Mouse (Mus musculus) myocyte (in vitro differentiated cells): ENCODE results near the gene Mmp27. TPM values are rescaled to one million over a fixed set of nuclear protein-coding genes. Genes with fewer than 3 reads are reported as not detected.

Experiments
- H3K27me3 ChIP-seq: one replicate; pipeline ENCODE4 v1.6.1; 2011; ENCODE audit not compliant: control insufficient read depth, insufficient read depth, insufficient read length
- H3K36me3 ChIP-seq: one replicate; pipeline ENCODE4 v1.6.1; 2011; ENCODE audit not compliant: control insufficient read depth, insufficient read depth
- H3K4me2 ChIP-seq: one replicate; pipeline ENCODE4 v1.6.1; 2011; ENCODE audit warnings: low read depth, control low read depth
- H3K4me3 ChIP-seq: one replicate; pipeline ENCODE4 v1.5.1; 2011; ENCODE audit warnings: mild to moderate bottlenecking, control low read depth, moderate library complexity
- H3K79me2 ChIP-seq: one replicate; pipeline ENCODE4 v1.6.1; 2011; ENCODE audit not compliant: control insufficient read depth, insufficient read depth
- H3ac ChIP-seq: one replicate; pipeline ENCODE4 v1.6.1; 2011; ENCODE audit not compliant: control insufficient read depth, insufficient read length
- CEBPB ChIP-seq: IDR thresholded peaks from 2 replicates; pipeline ENCODE4 v1.6.1; 2011; ENCODE audit warnings: mild to moderate bottlenecking, moderate library complexity; ENCODE audit not compliant: poor library complexity, insufficient read depth, severe bottlenecking
- E2F4 ChIP-seq: IDR thresholded peaks from one replicate; pipeline ENCODE4 v1.6.1; 2011; ENCODE audit warnings: mild to moderate bottlenecking, control low read depth, moderate library complexity; ENCODE audit not compliant: insufficient read depth
- MAX ChIP-seq: IDR thresholded peaks from one replicate; pipeline ENCODE4 v1.6.1; 2011; ENCODE audit warnings: low read depth, mild to moderate bottlenecking, control low read depth
- MYOD1 ChIP-seq, 3 experiments: IDR thresholded peaks; one replicate each; pipeline ENCODE4 v1.6.1; 2011; ENCODE audit warnings: control low read depth in 2 of 3, low read depth in 2 of 3, mild to moderate bottlenecking in 2 of 3, moderate library complexity in 1 of 3; ENCODE audit not compliant: insufficient read length in 2 of 3, control insufficient read depth in 1 of 3
- MYOG ChIP-seq, 3 experiments: IDR thresholded peaks; one replicate each; pipeline ENCODE4 v1.6.1; 2011; ENCODE audit warnings: control low read depth in 2 of 3, low read depth in 2 of 3, mild to moderate bottlenecking in 2 of 3; ENCODE audit not compliant: insufficient read length in 2 of 3, control insufficient read depth in 1 of 3, insufficient read depth in 1 of 3
- POLR2A ChIP-seq: IDR thresholded peaks from one replicate; pipeline ENCODE4 v1.6.1; 2011; ENCODE audit warnings: low read depth, mild to moderate bottlenecking, control low read depth, moderate library complexity; ENCODE audit not compliant: insufficient read length
- POLR2AphosphoS2 ChIP-seq: IDR thresholded peaks from one replicate; pipeline ENCODE4 v1.6.1; 2011; ENCODE audit warnings: low read depth, control low read depth; ENCODE audit not compliant: insufficient read length
- REST ChIP-seq: IDR thresholded peaks from one replicate; pipeline ENCODE4 v1.6.1; 2011; ENCODE audit warnings: mild to moderate bottlenecking, control low read depth, moderate library complexity; ENCODE audit not compliant: insufficient read depth, insufficient read length
- SRF ChIP-seq: IDR thresholded peaks from one replicate; pipeline ENCODE4 v1.6.1; 2011; ENCODE audit warnings: low read depth; ENCODE audit not compliant: control insufficient read depth, insufficient read length
- TCF12 ChIP-seq: IDR thresholded peaks from one replicate; pipeline ENCODE4 v1.6.1; 2011; ENCODE audit warnings: mild to moderate bottlenecking, control low read depth; ENCODE audit not compliant: poor library complexity, insufficient read depth, severe bottlenecking
- TCF3 ChIP-seq: IDR thresholded peaks from one replicate; pipeline ENCODE4 v1.6.1; 2011; ENCODE audit warnings: low read depth, control low read depth; ENCODE audit not compliant: insufficient read length
- USF1 ChIP-seq: IDR thresholded peaks from one replicate; pipeline ENCODE4 v1.6.1; 2011; ENCODE audit warnings: low read depth, mild to moderate bottlenecking, control low read depth, moderate library complexity
- polyA plus RNA-seq: library from polyadenylated mRNA; unstranded; fragments of >200 nt; fragmentation: generic; extraction: Trizol; gene quantifications from one replicate; pipeline ENCODE4 v1.2.1, GENCODE M21; 2012; ENCODE audit warnings: missing spikeins

The Mmp27 gene
- not detected for polyA plus RNA-seq

DNA sequence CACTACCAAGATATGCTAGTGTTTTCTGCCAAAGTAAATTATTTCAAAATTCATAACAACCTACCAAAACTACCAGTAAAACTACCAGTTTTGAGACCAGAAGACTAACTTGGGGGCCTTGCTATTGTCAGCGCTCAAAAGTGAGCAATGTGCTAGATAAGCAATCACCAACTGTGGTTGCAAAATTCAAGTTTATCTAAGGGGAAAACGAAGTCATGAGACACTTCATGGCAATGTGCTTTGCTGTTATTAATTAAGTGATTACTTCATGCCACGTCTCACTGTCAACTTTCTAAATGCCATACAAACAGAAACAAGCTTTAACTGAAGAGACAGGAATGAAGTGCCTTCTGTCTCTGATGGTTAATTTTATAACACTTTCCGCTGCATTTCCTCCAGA is at the start of gene Mmp27:
Gene Mmp27, plus strand, starts transcription at position 235 of the 400 bp plus-strand sequence.
- TF ChIP-seq USF1 = no peak
- no peak for TF ChIP-seq POLR2AphosphoS2
- TF ChIP-seq MYOG (IDR thresholded peaks at IDR 0.05; ENCODE audit: control insufficient read depth in 1 of 3, insufficient read depth in 1 of 3, insufficient read length in 2 of 3, low read depth in 2 of 3) = no peak
- no peak for TF ChIP-seq CEBPB
- TF ChIP-seq MYOD1 (IDR thresholded peaks at IDR 0.05; ENCODE audit: control insufficient read depth in 1 of 3, insufficient read length in 2 of 3, low read depth in 2 of 3) = no peak
- no peak for TF ChIP-seq TCF12
- no peak for TF ChIP-seq REST
- no peak for TF ChIP-seq TCF3
- TF ChIP-seq MAX = no peak
- no peak for TF ChIP-seq SRF
- TF ChIP-seq POLR2A = no peak
- Histone ChIP-seq H3ac (no peak within 1 kb of the TSS), H3K4me3 (no peak within 1 kb of the TSS), H3K4me2 (no peak within 1 kb of the TSS), H3K36me3 (no peaks in the 10 kb centered on the region), H3K27me3 (no peaks in the 10 kb centered on the region), H3K79me2 (no peaks in the 10 kb centered on the region)

DNA sequence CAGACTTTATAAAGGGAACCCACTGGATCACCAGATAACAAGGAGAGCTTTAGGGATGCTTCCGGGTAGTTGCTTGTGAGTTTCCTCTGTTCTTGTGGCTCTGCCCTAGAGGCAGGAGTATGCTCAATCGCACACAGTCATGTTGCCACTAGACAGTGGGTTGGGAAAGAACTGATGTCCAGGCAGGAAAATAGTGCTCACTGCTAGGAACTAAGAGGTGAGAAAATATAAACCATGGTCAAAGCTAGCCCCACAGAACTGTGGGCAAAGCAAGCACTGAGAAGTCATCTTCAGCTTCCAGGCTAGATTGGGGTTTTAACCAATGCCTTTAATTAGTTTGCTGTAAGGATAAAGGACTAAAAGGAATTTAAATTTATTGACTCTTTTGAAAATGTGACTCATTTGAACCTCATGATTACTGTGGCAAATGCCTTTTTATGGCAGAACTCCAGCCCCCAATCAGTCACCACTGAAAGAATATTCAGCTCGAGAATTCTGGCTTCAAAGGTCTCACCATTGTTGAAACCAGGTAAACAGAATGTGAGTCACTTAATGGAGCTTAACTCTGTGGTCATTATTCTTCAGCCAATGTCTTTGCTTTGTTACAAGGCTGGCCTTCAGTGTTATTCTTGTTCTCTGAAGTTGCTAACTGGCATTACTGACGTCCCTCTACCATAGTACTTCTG is 44.8 kb upstream of the Mmp27 start:
- Histone ChIP-seq H3K4me2 (no peak overlapping the region), H3K36me3 (no peaks in the 10 kb centered on the region)
- TF ChIP-seq MYOG (IDR thresholded peaks at IDR 0.05; ENCODE audit: control insufficient read depth in 1 of 3, insufficient read depth in 1 of 3, insufficient read length in 2 of 3, low read depth in 2 of 3) (no peak), POLR2A (no peak), SRF (no peak), USF1 (no peak), TCF3 (no peak)

DNA sequence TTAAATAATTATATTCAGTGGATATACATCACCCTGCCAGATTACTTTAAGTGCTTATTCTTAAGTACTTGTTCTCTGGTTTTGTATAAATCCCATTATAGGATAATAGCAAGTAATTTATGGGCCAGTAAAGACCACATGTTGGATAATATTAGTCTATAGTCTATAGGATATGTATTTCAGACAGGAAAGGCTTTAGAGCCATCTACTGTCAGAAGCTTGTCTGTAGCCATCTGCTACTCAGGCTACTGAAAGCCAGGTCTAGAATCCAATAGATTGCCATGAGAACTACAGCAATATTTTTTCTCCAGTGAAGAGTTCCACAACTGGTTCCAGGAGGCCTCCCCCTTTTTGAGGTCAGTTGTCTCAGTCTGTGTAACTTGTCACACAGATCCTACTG is 28.4 kb upstream of the Mmp27 start:
- TF ChIP-seq CEBPB (no peak), E2F4 (no peak), TCF12 (no peak), POLR2AphosphoS2 (no peak), POLR2A (no peak), USF1 (no peak), TCF3 (no peak), REST (no peak), MYOG (IDR thresholded peaks at IDR 0.05; ENCODE audit: control insufficient read depth in 1 of 3, insufficient read depth in 1 of 3, insufficient read length in 2 of 3, low read depth in 2 of 3) (no peak), SRF (no peak)
- H3K36me3 ChIP-seq = no peaks in the 10 kb centered on the region
- H3K79me2 ChIP-seq = no peaks in the 10 kb centered on the region
- H3K27me3 ChIP-seq = no peaks in the 10 kb centered on the region
- H3K4me3 ChIP-seq = no peak overlapping the region
- no peak overlapping the region for H3ac ChIP-seq
- H3K4me2 ChIP-seq = no peak overlapping the region

More for the DNA sequence above, 44.8 kb upstream of the Mmp27 start:
- no peaks in the 10 kb centered on the region for H3K79me2 ChIP-seq
- no peak overlapping the region for H3ac ChIP-seq
- no peaks in the 10 kb centered on the region for H3K27me3 ChIP-seq
- H3K4me3 ChIP-seq = no peak overlapping the region

DNA sequence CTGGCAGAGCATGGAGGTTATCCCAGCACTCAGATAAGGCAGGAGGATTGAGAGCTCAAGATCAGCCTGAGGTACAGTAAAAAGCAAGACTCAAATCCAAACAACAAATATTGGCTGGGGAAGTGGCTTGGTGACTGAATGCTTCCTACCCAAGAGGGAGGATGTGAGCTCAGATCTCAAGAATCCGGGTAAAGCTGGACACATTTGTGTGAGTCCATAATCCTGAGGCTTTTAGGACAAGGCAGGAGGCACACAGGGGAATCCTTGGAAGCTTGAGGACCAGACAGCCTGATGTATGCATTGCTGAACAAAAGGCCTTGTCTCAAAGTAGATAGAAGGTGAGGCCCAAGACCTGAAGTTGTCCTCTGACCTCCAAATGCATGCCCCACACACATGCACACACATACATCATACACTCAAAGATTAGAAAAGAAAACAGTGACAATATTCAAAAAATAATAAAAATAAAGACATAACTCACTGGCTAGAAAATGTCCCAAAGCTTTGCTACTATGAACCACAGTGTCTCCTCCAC is 26.2 kb upstream of the Mmp27 start:
- no peak overlapping the region for H3ac ChIP-seq
- H3K79me2 ChIP-seq = no peaks in the 10 kb centered on the region
- TF ChIP-seq REST = no peak
- TF ChIP-seq TCF12 = no peak
- no peak for TF ChIP-seq MYOG (IDR thresholded peaks at IDR 0.05; ENCODE audit: control insufficient read depth in 1 of 3, insufficient read depth in 1 of 3, insufficient read length in 2 of 3, low read depth in 2 of 3)
- TF ChIP-seq USF1 = no peak
- no peak for TF ChIP-seq SRF
- no peak for TF ChIP-seq MAX
- H3K36me3 ChIP-seq = no peaks in the 10 kb centered on the region
- H3K27me3 ChIP-seq = no peaks in the 10 kb centered on the region
- no peak overlapping the region for H3K4me2 ChIP-seq
- H3K4me3 ChIP-seq = no peak overlapping the region

DNA sequence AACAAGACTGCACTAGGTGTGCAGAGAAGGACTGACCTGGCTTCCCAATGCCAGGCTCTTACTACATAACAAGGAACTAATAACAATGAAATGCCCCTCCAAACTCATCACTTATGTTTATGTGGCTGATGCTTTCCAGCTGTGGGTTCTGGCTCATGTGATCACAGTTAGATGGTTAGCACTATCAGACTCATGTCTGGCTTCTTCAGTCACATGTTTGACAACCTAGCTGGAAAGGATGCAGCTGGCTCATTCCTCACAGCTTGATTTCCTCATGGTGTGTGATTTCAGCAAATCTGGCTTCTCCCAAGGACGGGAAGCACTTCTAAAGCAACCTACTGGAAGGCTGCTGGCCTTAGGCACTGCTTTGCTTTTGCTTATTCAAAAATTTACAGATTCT is 25.7 kb upstream of the Mmp27 start:
- Histone ChIP-seq H3ac (no peak overlapping the region), H3K27me3 (no peaks in the 10 kb centered on the region), H3K36me3 (no peaks in the 10 kb centered on the region), H3K4me3 (no peak overlapping the region), H3K4me2 (no peak overlapping the region), H3K79me2 (no peaks in the 10 kb centered on the region)
- no peak for TF ChIP-seq SRF
- TF ChIP-seq REST = no peak
- TF ChIP-seq POLR2AphosphoS2 = no peak
- no peak for TF ChIP-seq TCF3
- TF ChIP-seq MYOG (IDR thresholded peaks at IDR 0.05; ENCODE audit: control insufficient read depth in 1 of 3, insufficient read depth in 1 of 3, insufficient read length in 2 of 3, low read depth in 2 of 3) = no peak
- TF ChIP-seq USF1 = no peak
- TF ChIP-seq CEBPB = no peak
- no peak for TF ChIP-seq POLR2A
- TF ChIP-seq MYOD1 (IDR thresholded peaks at IDR 0.05; ENCODE audit: control insufficient read depth in 1 of 3, insufficient read length in 2 of 3, low read depth in 2 of 3) = no peak
- TF ChIP-seq E2F4 = no peak
- TF ChIP-seq TCF12 = no peak
- no peak for TF ChIP-seq MAX
